27 mouse cellular contexts compared by ENCODE assay signal in genomic region chr19:43990362-43990761, GRCm38 (mm10). TPM values are rescaled to one million over a fixed set of nuclear protein-coding genes. Genes with fewer than 3 reads are reported as not detected.
"Had no signal": no experiment of that assay in that cellular context is flagged by ENCODE, and none has a peak within 500 bp of the region (broad histone marks: within the 10 kb centered on the region; RNA-seq: fewer than 3 reads in every experiment).

No protein-coding gene starts in this region.

- H3K4me1 ChIP-seq: intestine, embryonic 15.5 days had no signal

- H3K4me3 ChIP-seq: gastrocnemius, adult 2 months; heart, embryonic 10.5 days; heart, embryonic 12.5 days; hindbrain, embryonic 10.5 days; hindbrain, embryonic 12.5 days; intestine, embryonic 15.5 days; layer of hippocampus, adult 2 months; left cerebral cortex, adult 2 months; limb, embryonic 10.5 days; limb, embryonic 12.5 days had no signal

- H3K9ac ChIP-seq: heart, embryonic 12.5 days; hindbrain, embryonic 12.5 days; hindbrain, embryonic 14.5 days; intestine, embryonic 15.5 days; limb, embryonic 12.5 days had no signal

- H3K4me2 ChIP-seq: heart, embryonic 12.5 days; hindbrain, embryonic 12.5 days; hindbrain, embryonic 14.5 days; intestine, embryonic 15.5 days; limb, embryonic 12.5 days; liver, embryonic 11.5 days had no signal

- H3K36me3 ChIP-seq: heart, embryonic 10.5 days; heart, embryonic 12.5 days; hindbrain, embryonic 10.5 days; hindbrain, embryonic 12.5 days; intestine, embryonic 15.5 days; limb, embryonic 10.5 days; limb, embryonic 12.5 days had no signal

- ATAC-seq: hindbrain, embryonic 16.5 days; inflammation-experienced regulatory T-cells, adult 6 months; intestine, embryonic 15.5 days; intestine, postnatal 0 days had no signal

- H3K27me3 ChIP-seq: intestine, embryonic 15.5 days had no signal

- H3K9me3 ChIP-seq: heart, embryonic 10.5 days; heart, embryonic 12.5 days; hindbrain, embryonic 10.5 days; hindbrain, embryonic 12.5 days; intestine, embryonic 15.5 days; limb, embryonic 10.5 days; limb, embryonic 12.5 days had no signal

- H3K27ac ChIP-seq: gastrocnemius, adult 2 months; heart, embryonic 10.5 days; hindbrain, embryonic 10.5 days; hindbrain, embryonic 12.5 days; hindbrain, embryonic 14.5 days; intestine, embryonic 15.5 days; layer of hippocampus, adult 2 months; left cerebral cortex, adult 2 months; limb, embryonic 10.5 days; limb, embryonic 12.5 days had no signal

- DNase-seq: gastrocnemius, adult 2 months; gastrocnemius, postnatal 10 days; gastrocnemius, postnatal 25 days; heart, adult 18-20 months; heart, postnatal 10 days; heart, postnatal 4 days; kidney, adult 18-20 months; kidney, adult 8-10 months; kidney, postnatal 10 days; kidney, postnatal 4 days; liver had no signal

RNA-seq across cellular contexts. Expression of gene Cpn1, which starts 4.0 kb away (rescaled TPM):
- polyA plus RNA-seq: inflammation-experienced regulatory T-cells, adult 6 months; limb, embryonic 10.5 days had no signal

RNA-seq across cellular contexts. Expression of gene Cyp2c23, which starts 38.6 kb away (rescaled TPM):
- polyA plus RNA-seq: heart, embryonic 14.5 days; heart, embryonic 16.5 days; hindbrain, embryonic 10.5 days; hindbrain, embryonic 12.5 days; hindbrain, embryonic 14.5 days; hindbrain, embryonic 16.5 days; inflammation-experienced regulatory T-cells, adult 6 months; limb, embryonic 10.5 days had no signal
